Mouse (Mus musculus) liver (tissue): ENCODE measurements at regions not wholly inside any gene's neighbourhood (a gene's known extent, or its start where the extent isn't known, plus 50 kb on each side); places are given as distances from the start of the nearest gene placed in this dataset.
A peak's percentile ranks its signal among the peaks of the same experiment; 100 is the strongest.

Source experiments
- DNase-seq: peaks from one replicate; pipeline ENCODE4 v3.0.0-alpha.2; 2020; ENCODE audit warnings: mixed read lengths

DNA sequence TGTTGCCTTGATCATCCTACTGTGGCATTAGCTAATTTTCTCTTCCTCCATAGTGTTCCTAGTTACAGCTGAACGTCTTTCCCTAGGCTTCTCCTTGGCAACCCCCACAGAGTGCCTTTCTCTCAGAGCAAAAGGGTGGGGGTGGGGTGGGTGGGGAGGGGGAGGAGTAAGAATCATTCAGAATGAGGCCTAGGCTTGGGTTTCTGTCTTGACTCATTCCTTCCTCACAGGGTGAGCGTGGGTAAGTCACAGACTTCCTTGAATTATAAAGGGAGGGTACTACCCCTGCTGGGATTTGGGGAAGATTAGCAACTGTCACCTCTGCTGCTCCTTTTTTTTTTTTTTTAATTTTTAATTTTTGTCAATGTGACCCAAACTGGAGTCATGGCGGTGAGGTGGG lies 114.5 kb downstream of the Dhx35 start:
- DNase-seq, result no peak

DNA sequence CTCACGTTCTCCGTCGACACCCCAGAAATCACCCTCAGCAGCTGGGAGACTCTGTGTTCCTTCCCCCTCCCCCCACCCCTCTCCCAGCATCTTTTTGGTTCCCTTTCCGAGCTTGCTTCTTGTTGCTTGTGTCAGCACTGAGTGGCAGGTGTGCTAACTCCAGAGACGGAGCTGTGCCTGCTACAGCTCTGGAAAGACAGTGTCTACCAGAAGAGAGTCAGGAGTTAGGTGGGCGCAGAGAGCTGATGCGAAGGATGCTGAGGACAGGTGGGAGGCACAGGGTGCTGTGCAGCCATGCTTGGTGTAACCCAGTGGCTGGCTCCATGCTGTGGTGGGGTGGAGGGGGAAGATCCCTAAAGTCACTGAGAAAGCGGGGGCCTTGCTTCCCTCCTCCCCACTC lies 115.7 kb downstream of the Dhx35 start:
- no peak for DNase-seq

DNA sequence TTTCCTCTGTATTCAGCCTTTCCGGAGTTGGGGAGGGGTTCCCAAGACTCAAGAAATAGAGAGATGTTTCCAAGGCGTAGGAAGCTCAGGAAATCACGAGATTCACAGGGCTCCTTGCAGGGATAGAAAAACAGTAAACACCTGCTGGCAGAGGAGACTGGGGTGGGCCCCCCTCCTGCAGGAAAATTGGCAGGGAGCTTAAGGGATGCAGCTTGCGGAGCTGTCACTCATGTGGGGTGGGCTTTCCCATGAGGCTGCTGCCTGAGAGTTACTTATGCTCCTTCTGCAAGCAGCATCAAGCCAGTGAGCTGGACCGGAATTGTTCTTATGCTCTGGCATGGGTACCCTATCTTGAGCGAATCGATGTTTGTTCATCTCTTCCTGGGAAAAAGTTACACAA lies 116.6 kb downstream of the Dhx35 start:
- no peak for DNase-seq

DNA sequence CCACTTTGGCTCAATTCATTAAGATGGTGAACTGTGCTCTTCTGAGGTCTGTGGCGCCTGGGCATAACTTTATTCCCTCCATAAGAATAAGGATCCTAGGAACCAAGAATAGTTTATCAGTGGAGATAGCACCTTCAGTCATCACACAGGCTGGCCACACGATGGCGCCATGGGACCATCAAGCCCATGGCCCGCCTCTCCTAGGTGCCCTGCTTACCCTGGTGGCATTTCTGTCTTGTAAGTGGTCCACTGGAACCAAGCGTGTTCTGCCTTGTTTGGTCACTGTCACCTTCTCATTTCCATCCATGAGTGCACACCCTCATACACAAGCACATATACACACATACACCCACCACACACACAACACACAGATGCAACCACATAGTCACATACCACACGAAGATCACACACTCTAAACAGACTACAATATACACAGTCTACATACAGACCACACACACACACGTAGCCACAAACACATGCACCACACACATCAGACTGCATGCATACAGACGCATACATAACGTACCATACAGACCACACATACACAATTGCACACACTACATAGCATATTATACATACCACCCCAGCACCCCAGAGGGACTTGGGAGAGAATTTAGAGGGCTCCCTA lies 118.1 kb downstream of the Dhx35 start:
- DNase-seq, result peak; percentile 48

DNA sequence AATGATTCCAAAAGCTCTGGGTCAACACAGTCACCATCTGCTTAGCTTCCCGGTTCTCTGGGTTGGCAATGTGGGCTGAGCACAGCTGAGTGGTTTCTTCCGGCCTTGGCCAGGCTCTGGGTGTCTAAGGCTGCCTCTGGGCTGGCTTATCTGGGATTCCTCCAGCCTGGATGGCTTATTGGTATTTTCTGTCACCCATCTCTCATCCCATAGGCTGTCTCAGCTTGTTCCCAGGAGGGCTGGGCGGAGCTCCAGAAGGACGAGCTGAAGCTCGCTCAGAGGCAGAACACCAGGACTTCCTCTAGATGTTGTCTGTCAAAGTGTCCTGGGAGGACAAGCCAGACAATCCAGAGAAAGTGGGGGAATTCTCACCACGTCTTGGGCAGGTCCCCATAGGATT lies 122.8 kb downstream of the Dhx35 start:
- DNase-seq, result no peak

DNA sequence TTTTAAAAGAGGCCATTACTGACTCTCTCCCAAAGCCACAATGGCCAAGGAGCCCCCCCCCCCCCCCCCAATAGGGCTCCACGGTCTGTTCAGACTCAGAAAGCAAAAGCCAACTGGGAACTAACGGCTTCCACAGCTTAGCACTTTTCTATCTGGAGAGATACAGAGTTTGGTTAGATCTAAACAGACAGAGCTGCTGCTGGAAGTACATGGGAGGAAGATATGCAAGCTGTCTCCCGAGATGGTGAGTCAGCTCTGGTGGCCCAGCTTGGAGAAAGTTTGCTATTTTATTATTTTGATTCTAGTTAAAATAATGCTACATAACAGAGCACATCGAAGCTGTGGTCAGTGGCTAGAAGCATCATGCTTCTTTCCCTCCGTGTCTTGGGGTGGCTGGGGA lies 123.7 kb downstream of the Dhx35 start:
- no peak for DNase-seq

DNA sequence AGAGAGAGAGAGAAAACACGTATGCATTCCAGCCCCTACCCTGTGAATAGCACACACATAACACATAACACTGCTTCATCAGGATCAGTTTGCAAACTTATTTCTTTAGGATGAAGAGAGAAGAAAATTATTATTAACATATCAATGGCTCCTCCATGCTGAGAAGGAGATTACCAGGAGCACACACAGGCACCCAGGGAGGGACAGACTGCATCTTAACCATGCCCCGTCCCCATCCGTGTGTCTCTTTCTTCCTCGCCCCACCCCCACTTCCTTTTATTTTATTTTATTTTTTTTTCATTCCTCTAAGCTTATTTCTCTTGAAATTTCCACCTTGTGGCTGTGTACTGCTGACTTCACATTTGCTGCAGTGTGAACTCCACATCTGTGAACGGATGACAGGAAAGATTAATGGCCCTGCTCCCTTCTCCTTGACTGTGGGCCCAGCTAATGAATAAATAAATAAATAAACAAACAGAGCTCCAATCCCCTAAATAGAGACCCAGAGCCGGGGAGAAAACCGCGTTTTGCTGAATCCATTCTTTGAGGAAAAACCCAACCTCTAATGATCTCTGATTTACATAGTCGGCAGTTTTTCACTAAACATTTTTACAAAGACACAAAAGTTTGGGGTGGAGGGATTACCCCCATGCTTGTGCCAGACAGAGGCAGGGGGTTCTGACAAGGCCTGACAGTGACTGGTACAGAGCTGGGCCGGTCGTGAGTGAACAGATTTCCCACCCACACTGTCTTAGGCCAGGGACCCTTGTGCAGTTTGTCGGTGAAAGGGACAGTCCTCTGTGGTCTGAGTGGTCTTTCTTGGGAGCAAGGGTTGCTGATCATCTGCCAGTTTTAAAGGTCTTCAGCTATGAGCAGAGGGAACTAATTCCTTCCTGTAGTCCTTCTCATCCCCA lies 127.0 kb downstream of the Dhx35 start:
- DNase-seq, result no peak

DNA sequence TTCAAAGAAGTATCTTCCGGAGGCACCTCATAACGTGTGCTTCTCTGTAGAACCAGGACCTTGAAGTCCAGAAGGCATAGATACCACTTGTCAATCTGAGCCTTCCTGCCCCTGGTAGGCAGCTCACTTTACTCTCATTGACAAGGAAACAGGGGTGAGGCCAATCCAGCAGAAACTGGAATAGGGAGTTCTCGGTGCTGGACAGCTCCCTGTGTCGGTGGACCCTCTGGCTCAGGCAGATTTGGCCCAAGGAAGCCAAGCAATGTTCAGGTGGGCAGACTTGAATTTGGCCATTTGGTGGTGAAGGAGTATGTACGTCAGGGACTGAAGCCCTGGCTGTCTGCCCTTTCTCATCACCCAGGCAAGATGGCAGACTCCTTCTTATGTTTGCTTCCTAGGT lies 128.2 kb downstream of the Dhx35 start:
- DNase-seq, result no peak

DNA sequence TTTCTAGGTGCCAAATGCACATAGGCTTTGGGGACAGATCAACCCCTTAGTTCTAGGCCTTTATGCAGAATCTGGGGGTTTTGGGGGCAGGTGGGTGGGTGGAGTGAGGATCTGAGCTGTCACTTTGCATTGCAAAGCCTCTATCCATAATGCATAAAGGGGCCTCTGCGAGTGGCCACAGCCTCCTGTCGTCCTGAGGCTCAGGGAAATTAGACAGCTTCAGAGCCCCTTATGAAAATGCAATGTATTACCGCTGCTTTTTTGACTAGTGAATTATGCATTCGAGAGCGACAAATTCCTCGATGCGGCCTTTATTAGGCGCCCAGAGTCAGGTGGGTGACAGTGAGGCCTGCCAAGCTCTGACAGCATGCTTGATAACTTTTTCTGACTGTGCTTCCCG lies 134.9 kb downstream of the Dhx35 start:
- DNase-seq, result no peak

DNA sequence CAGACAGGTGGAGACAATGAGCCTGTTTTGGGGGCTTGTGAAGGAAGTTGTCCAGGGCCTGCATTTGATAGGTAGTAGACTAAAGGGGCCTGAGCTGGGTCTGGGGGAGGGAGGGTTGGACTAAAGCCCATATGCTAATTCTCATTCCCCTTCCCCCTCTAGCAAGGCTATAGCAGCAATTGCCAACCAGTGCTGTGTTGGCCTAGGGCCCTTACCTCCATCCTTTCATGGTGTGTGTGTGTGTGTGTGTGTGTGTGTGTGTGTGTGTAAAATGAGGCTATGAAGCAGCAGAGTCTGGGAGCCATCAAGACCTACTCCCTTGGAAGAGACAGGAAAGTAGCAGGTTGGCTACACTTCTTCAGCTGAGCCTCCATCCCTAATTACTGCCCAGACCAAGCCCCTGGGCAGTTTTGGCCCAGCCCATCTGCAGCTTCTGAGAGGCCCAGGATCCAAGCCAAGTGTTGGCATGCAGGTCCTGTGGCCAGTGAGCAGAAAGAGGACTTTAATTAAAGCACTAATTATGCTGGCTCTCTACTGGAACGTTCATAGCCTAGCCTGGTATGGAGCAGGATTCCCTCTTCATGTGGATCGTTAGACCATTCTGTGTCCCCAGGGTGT lies 143.4 kb downstream of the Dhx35 start:
- DNase-seq, result no peak

DNA sequence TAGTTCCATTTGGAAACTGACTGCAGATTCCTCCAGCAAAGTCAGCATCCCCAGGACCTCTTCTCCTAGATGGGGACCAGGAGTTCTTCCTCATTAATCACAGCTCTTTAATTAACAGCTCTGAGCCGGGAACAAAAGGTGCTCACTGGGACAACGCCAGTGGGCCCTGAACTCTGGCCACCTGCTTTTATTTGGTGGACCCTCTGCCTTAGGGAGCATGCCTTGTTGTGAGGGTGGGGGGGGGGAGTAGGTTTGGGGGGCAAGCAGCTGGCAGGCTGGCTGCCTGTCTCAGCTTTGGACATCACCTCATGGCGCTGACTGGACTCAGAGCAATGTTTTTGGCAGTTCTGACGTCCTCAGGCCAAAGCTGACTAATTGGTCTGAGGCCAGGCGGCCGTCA lies 154.8 kb downstream of the Dhx35 start:
- DNase-seq, result no peak

DNA sequence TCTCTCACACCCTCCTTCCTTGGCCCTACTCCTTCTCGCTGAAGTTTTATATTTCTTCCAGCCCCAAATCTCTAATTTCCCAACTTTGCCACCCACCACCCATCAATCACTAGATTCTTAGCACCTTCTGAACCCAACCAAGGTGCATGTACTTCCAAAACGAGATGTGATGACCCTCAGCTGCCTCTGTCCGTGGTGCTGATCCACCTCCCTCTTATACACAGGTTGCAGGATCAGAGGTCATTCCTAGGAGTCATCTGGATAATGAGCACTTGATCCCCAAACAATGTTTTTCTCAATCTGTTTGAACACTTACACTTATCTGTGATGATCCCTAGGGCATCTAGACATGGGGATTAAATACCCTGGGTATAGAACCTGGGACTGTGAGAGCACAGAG lies 156.5 kb downstream of the Dhx35 start:
- peak; percentile 13 for DNase-seq

DNA sequence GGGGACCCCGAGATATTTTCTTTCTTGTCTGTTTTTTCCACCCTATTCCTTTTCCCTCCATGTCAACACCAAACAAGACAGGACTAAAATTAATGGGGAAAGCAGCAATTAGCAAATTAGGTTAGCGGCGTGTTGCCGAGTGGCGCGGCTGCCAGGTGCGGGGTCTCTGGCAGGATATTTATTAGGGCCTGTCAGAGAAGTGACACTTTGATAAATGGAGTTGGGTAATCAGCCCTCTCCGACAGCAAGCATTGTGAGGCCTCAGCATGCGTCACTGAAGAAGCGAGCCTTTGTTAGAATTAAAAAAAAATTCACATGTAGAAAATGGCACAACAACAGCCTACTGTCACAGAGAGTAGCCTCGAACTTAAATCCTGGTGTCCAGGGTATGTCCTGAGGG lies 162.3 kb downstream of the Dhx35 start:
- no peak for DNase-seq

DNA sequence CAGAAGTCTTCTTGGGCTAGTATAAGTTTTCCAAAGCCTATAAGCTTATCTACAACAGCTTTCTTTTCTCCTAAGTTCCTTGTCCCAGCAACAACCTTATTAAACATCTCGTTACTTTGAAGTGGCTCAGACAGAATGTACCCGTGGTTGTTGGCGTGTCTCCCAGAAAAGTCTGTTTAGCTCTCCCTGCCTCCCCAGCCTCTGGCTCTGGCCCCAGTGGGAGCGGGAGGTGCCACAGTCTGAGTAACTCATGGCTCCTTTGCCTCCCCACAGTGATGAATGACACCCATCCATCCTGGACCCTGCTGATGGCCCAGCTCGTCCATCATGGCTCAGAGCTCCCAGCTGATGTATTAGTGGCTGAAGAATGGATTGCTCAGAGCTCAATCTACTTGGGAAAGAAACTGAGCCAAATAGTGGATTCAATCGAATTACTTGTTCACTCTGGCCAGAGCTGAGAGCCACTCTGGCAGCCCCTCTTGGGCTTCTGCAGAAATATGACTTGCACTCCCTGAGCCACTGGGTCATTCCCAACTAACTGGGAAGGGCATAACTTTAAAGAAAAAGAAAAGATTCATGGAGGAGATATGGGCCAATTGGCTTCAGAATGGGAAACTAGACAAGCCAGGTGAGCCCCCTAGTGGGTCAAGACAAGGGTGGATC lies 170.5 kb downstream of the Dhx35 start:
- DNase-seq, result peak; percentile 5

DNA sequence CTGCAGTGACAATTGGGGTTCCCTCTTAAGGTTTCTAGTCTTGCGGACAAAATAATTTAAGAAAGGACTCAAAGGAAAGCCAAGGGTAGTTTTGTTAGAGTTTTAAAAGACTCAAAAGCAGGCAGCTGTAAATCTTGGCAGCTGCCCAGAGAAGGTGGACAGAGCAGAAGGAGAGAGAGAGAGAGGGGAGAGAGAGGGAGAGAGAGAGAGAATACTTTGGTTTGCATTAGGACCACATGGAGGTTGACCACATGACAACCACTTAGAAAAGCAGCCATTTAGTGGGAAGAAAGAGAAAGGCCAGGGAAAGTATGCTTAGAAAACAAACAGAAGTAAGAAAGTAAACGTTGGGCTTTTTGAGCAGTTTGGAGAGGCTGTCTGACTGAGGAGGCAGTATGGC lies 177.6 kb downstream of the Dhx35 start:
- no peak for DNase-seq

DNA sequence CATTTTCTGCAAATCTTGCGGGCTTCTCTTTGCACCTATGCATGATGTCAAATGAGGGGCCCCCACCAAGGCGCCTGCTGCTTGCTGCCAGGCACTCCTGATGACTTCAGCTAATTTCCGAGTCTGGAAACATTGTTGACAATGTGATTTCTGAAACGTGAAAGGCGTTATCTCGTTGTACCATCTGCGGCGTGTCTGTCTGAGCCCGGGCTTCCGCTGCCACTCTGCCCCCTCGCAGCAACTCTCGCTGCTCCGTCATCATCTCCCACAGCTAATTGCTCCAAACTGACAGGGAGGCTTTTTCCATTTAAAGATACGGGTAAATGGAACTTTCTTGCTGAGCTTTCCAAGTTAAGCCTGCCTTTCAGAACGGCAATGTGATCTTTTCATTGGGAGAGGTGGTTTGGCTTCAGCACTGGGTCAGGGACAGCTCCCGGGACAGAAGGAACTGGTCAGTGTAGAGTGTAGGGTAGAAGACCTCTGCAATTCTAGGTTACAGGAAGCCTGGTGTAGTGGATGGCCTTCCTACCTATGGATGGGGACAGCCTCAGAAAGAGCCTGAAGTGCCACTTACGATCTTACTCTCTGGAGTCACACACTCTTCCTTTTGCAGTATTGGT lies 191.0 kb downstream of the Dhx35 start:
- peak; percentile 15 for DNase-seq

DNA sequence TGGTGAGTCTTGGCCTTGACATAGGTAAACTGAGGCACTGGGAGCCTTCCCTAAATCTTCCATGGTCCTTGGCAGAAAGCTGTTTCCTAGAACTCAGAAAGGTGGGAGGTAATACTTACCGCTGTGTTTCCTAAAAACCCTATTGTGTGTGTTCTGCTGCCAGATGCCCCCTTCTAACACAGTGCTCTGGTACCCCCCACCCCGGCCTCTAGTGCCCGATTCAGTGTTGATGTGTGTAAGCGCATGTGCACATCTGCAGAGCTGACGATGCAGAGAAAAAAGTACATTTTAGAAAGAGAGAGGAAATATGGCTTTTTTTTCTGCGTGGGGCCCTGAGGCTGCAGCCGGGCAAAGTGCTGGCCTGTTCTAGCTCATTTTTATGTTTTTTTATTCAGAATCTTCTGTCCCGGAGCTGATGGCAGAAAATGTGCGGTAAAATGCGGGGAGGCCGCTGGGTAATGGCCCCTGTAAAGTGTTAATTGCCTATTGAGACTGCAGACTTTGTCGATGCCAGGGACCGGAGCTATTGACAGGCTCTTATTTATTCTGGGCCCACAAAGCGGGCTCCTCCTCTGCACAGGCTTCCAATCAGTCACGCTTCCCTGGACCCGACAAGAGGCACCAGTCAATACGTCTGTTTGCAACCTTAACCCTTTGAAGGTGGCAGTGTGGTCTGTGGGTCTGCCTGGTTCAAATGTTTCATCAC lies 208.0 kb downstream of the Dhx35 start:
- DNase-seq, result no peak

DNA sequence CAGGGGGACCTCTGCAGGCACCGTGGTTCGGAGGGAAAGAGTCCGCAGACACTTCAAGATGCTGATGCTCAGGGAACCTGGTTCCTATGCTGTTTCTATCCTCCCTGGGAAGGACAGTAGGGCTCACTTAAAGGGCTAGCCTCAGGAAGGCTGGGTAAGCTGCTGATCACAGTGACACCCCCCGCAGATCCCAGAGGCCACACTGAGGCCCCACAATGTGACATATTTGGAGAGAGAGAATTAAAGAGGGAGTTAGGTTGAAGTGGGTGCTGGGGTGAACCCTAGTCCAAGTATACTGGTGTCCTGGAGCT lies 208.5 kb downstream of the Dhx35 start:
- DNase-seq, result no peak

DNA sequence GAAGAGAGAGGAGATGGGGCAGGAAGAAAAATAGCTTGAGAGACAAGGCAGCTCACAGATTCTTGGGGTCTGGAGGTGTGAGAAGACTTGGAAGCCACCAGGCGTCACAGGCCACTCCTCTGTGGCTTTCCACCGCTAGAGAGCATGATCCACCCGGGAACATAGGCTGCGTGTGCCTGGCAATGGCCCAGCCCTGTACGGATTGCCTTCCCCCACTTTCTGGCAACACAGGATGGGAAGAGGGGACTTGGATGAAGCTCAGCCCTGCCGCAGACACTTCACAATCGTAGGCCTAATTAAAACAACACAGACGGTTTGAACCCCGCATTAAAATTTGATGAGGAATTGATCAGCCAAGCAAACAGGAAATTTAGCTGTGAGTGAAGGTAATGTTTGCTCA lies 209.8 kb downstream of the Dhx35 start:
- DNase-seq, result no peak

DNA sequence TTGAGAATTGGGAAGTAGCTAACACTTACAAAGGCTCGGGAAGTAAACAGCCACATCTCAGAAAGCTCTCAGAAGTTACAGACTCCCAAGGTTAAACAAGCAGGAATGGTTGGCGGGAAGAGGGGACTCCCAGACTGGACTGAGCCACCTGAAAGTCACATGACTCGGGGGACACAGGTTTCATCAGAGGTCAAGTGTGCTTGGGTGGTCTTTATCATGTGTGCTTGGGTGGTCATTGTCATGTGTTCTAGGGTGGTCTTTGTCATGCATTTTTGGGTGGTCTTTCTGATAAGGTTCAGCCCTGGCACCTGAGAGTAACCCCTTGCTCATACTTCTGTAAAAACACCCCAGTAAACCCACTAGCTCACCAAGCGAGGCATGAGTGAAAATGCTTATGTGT lies 218.1 kb downstream of the Dhx35 start:
- DNase-seq, result no peak

DNA sequence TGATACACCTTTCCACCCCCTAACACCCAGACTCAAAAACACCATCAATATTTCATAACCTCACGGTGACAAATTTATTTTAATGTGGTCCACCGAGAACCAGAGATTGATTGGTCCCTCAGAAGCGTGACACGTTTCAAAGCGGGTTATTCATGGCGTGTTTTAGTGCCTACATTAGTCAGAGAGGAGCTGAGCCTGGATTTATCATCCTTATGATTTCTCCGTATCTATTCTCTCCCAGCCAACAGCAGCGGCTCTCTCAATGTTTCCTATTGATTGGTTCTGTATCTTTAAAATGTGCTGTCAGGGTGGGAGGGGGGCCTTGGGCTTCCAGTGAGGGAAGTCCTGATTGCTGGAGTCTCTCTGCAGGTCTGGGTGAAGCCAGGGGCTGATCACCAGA lies 219.9 kb downstream of the Dhx35 start:
- DNase-seq, result no peak

DNA sequence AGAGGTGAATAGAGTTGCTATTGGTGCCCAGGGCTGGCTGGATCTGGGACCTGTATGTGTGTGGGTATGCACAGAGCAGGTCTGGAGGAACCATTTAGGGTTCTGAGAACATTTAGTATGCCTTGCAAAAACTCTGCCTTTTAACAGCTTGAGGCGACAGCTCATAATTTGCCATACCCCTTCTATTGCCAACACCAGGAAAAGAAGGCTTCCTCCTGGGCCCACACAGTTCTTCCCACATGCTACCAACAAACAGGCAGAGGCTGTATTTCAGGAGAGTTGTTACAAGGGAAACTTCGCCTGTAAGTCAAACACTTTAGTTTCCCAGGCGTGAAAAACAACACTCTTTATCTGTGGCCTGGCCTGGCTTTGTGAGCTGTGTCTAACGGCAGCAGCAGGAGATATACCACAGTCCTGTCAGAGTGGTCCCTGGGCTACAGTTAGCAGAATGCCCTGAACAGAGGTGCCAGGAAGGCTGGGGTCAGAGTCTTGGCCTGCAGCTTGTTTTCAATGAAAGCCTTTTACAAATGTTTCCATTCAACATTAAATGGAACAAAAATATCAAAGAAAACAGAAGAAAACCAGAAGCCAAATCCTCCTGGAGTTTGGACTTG lies 225.4 kb downstream of the Dhx35 start:
- DNase-seq, result no peak
